Mouse (Mus musculus) hindbrain, embryonic 13.5 days (tissue): ENCODE data around the gene Krtap4-13. TPM values are rescaled to one million over a fixed set of nuclear protein-coding genes. Genes with fewer than 3 reads are reported as not detected.
"Not testable (repeated sequence)": the region's sequence is repeated elsewhere in the genome, so short reads cannot be mapped to it uniquely, and the experiment has no call there.

Experiments used
- ATAC-seq: fragments of 200-750 bp; cut with Nextera tagmentation; 2 replicates; pipeline ENCODE4 v1.8.0; 2017; ENCODE audit warnings: moderate TSS enrichment; ENCODE audit not compliant: low FRiP score
- H3K27ac ChIP-seq: fragments of 300-500 bp; sonication (generic); 2 replicates; pipeline ENCODE4 v1.5.1; 2015; ENCODE audit warnings: inconsistent platforms, mild to moderate bottlenecking, moderate library complexity
- H3K27me3 ChIP-seq: fragments of 300-500 bp; sonication (generic); 2 replicates; pipeline ENCODE4 v1.6.1; 2015; ENCODE audit warnings: mild to moderate bottlenecking, inconsistent platforms
- H3K36me3 ChIP-seq: fragments of 300-500 bp; sonication (generic); 2 replicates; pipeline ENCODE4 v1.6.1; 2015; ENCODE audit warnings: mild to moderate bottlenecking, inconsistent platforms
- H3K4me1 ChIP-seq: fragments of 300-500 bp; sonication (generic); replicated peaks from 2 replicates; pipeline ENCODE4 v1.6.1; 2015; ENCODE audit warnings: inconsistent platforms
- H3K4me2 ChIP-seq: fragments of 300-500 bp; sonication (generic); 2 replicates; pipeline ENCODE4 v1.6.1; 2015; ENCODE audit warnings: inconsistent platforms, mild to moderate bottlenecking, moderate library complexity
- H3K4me3 ChIP-seq: fragments of 300-500 bp; sonication (generic); 2 replicates; pipeline ENCODE4 v1.5.1; 2015; ENCODE audit warnings: mild to moderate bottlenecking, inconsistent platforms
- H3K9ac ChIP-seq: fragments of 300-500 bp; sonication (generic); 2 replicates; pipeline ENCODE4 v1.6.1; 2015; ENCODE audit warnings: mild to moderate bottlenecking, inconsistent platforms
- H3K9me3 ChIP-seq: fragments of 300-500 bp; sonication (generic); 2 replicates; pipeline ENCODE4 v1.6.1; 2016; ENCODE audit warnings: inconsistent platforms
- WGBS: fragments of 180-500 bp; shearing (Covaris S2); methylation state at CpG from one replicate; pipeline ENCODE4 v1.1.7; 2015; 5-methylcytosine and 5-hydroxymethylcytosine counted together
- polyA plus RNA-seq: library from polyadenylated mRNA; unstranded; fragments of >200 nt; fragmentation: Nextera tagmentation; extraction: Ambion mirVana; gene quantifications from 2 replicates; pipeline ENCODE4 v1.2.1, GENCODE M21; 2015

Krtap4-13 gene
- polyA plus RNA-seq, 1 experiment from 2014 or later, result not detected

GRCm38 (mm10) chr11:99780604-99781003, 29.1 kb downstream of the Krtap4-13 start, which contains the start of gene Krtap4-8:
Krtap4-8 (minus strand) TSS chr11:99780704.
- H3K36me3 ChIP-seq, result no peaks in the 10 kb centered on the region
- no peaks in the 10 kb centered on the region; the same call in 1 of the 2 replicates for H3K4me1 ChIP-seq
- H3K4me3 ChIP-seq, result no peak within 1 kb of the TSS
- H3K4me2 ChIP-seq, result no peak within 1 kb of the TSS
- no peaks in the 10 kb centered on the region for H3K27me3 ChIP-seq
- H3K27ac ChIP-seq, result no peak within 1 kb of the TSS
- H3K9ac ChIP-seq, result no peak within 1 kb of the TSS
- no peak for ATAC-seq
- no peaks in the 10 kb centered on the region for H3K9me3 ChIP-seq
- WGBS, result 93% methylated on average over 2 of the region's 2 CpGs

GRCm38 (mm10) chr11:99778401-99778800, 31.3 kb downstream of the Krtap4-13 start:
- Histone ChIP-seq H3K4me3 (no peak overlapping the region), H3K27ac (no peak overlapping the region), H3K9me3 (no peaks in the 10 kb centered on the region), H3K4me1 (no peaks in the 10 kb centered on the region; the same call in 1 of the 2 replicates), H3K36me3 (no peaks in the 10 kb centered on the region), H3K27me3 (no peaks in the 10 kb centered on the region), H3K9ac (no peak overlapping the region), H3K4me2 (no peak overlapping the region)
- no peak for ATAC-seq
- WGBS, result 33% methylated on average over 7 of the region's 7 CpGs

GRCm38 (mm10) chr11:99772813-99773212, 36.9 kb downstream of the Krtap4-13 start, which contains the start of gene Gm11595:
Gm11595 (minus strand) TSS chr11:99772913.
- H3K4me3 ChIP-seq, H3K4me1 ChIP-seq, H3K36me3 ChIP-seq, H3K9ac ChIP-seq, H3K27me3 ChIP-seq, H3K27ac ChIP-seq, H3K9me3 ChIP-seq, H3K4me2 ChIP-seq, ATAC-seq: not testable (repeated sequence)

GRCm38 (mm10) chr11:99768410-99768809, 41.3 kb downstream of the Krtap4-13 start:
- Histone ChIP-seq H3K4me1 (no peaks in the 10 kb centered on the region), H3K9me3 (no peaks in the 10 kb centered on the region), H3K4me2 (no peak overlapping the region), H3K27ac (no peak overlapping the region), H3K9ac (no peak overlapping the region), H3K4me3 (no peak overlapping the region), H3K36me3 (no peaks in the 10 kb centered on the region), H3K27me3 (no peaks in the 10 kb centered on the region)
- WGBS, result 74% methylated on average over 2 of the region's 2 CpGs
- no peak for ATAC-seq

Other genes with a start within 250 kb of the Krtap4-13 start
- not detected in 2 replicates for gene Krtap3-1, start 243.3 kb downstream of the Krtap4-13 start, polyA plus RNA-seq
- gene Krtap1-5, start 228.9 kb downstream of the Krtap4-13 start, polyA plus RNA-seq, result not detected in 2 replicates
- gene Krtap1-4, start 226.2 kb downstream of the Krtap4-13 start, polyA plus RNA-seq, result not detected in 2 replicates
- gene Krtap1-3, start 218.6 kb downstream of the Krtap4-13 start, polyA plus RNA-seq, result not detected in 2 replicates
- gene Krtap9-3, start 211.8 kb downstream of the Krtap4-13 start, polyA plus RNA-seq, result not detected in 2 replicates
- gene Gm11938, start 206.6 kb downstream of the Krtap4-13 start, polyA plus RNA-seq, result not detected in 2 replicates
- not detected in 2 replicates for gene Gm11937, start 199.7 kb downstream of the Krtap4-13 start, polyA plus RNA-seq
- not detected in 2 replicates for gene Krtap2-4, start 195.0 kb downstream of the Krtap4-13 start, polyA plus RNA-seq
- gene Gm11562, start 189.5 kb downstream of the Krtap4-13 start, polyA plus RNA-seq, result not detected in 2 replicates
- gene Krtap4-1, start 181.7 kb downstream of the Krtap4-13 start, polyA plus RNA-seq, result not detected in 2 replicates
- not detected in 2 replicates for gene Krtap4-2, start 174.8 kb downstream of the Krtap4-13 start, polyA plus RNA-seq
- gene Krtap4-7, start 165.8 kb downstream of the Krtap4-13 start, polyA plus RNA-seq, result not detected in 2 replicates
- not detected in 2 replicates for gene Gm11555, start 159.7 kb downstream of the Krtap4-13 start, polyA plus RNA-seq
- not detected in 2 replicates for gene Gm11563, start 150.9 kb downstream of the Krtap4-13 start, polyA plus RNA-seq
- not detected in 2 replicates for gene Krtap4-6, start 143.9 kb downstream of the Krtap4-13 start, polyA plus RNA-seq
- not detected in 2 replicates for gene Gm14190, start 119.2 kb downstream of the Krtap4-13 start, polyA plus RNA-seq
- not detected in 2 replicates for gene Gm14180, start 75.6 kb downstream of the Krtap4-13 start, polyA plus RNA-seq
- gene Gm11595, start 37.0 kb downstream of the Krtap4-13 start, polyA plus RNA-seq, result not detected in 2 replicates
- not detected in 2 replicates for gene Krtap4-8, start 29.2 kb downstream of the Krtap4-13 start, polyA plus RNA-seq
- gene Krtap4-9, start 24.7 kb downstream of the Krtap4-13 start, polyA plus RNA-seq, result not detected in 2 replicates
- not detected in 2 replicates for gene Gm11596, start 16.4 kb downstream of the Krtap4-13 start, polyA plus RNA-seq
- not detected in 2 replicates for gene Gm11569, start 11.0 kb downstream of the Krtap4-13 start, polyA plus RNA-seq
- gene Gm11554, start 5.4 kb downstream of the Krtap4-13 start, polyA plus RNA-seq, result not detected in 2 replicates
- not detected in 2 replicates for gene Gm11564, start 5.8 kb upstream of the Krtap4-13 start, polyA plus RNA-seq
- not detected in 2 replicates for gene 2300003K06Rik, start 28.2 kb upstream of the Krtap4-13 start, polyA plus RNA-seq
- not detected in 2 replicates for gene Krtap4-16, start 41.7 kb upstream of the Krtap4-13 start, polyA plus RNA-seq
- not detected in 2 replicates for gene Gm11568, start 48.0 kb upstream of the Krtap4-13 start, polyA plus RNA-seq
- not detected in 2 replicates for gene Gm11559, start 54.6 kb upstream of the Krtap4-13 start, polyA plus RNA-seq
- gene Krtap9-1, start 63.5 kb upstream of the Krtap4-13 start, polyA plus RNA-seq, result not detected in 2 replicates
- gene Gm11567, start 69.3 kb upstream of the Krtap4-13 start, polyA plus RNA-seq, result not detected in 2 replicates
- not detected in 2 replicates for gene Krtap31-1, start 98.0 kb upstream of the Krtap4-13 start, polyA plus RNA-seq
- not detected in 2 replicates for gene Gm11565, start 104.9 kb upstream of the Krtap4-13 start, polyA plus RNA-seq
- gene Krtap31-2, start 126.4 kb upstream of the Krtap4-13 start, polyA plus RNA-seq, result not detected in 2 replicates
- not detected in 2 replicates for gene Krtap9-5, start 138.6 kb upstream of the Krtap4-13 start, polyA plus RNA-seq
- gene Krtap29-1, start 169.2 kb upstream of the Krtap4-13 start, polyA plus RNA-seq, result not detected in 2 replicates
- gene Krtap16-1, start 176.7 kb upstream of the Krtap4-13 start, polyA plus RNA-seq, result 0.09 and 0.13 TPM in 2 replicates
- gene Krtap17-1, start 184.1 kb upstream of the Krtap4-13 start, polyA plus RNA-seq, result 0.45 TPM in 1 of 2 replicates, not detected in the other
- gene Krt33a, start 206.3 kb upstream of the Krtap4-13 start, polyA plus RNA-seq, result not detected in 2 replicates
- gene Krt33b, start 220.0 kb upstream of the Krtap4-13 start, polyA plus RNA-seq, result not detected in 2 replicates
- not detected in 2 replicates for gene Krt34, start 231.7 kb upstream of the Krtap4-13 start, polyA plus RNA-seq
- gene Krt31, start 240.7 kb upstream of the Krtap4-13 start, polyA plus RNA-seq, result not detected in 2 replicates